Mouse (Mus musculus): ENCODE measurements at regions not wholly inside any gene's neighbourhood (a gene's known extent, or its start where the extent isn't known, plus 50 kb on each side); places are given as distances from the start of the nearest gene placed in this dataset.
A peak's percentile ranks its signal among the peaks of the same experiment; 100 is the strongest.

DNA sequence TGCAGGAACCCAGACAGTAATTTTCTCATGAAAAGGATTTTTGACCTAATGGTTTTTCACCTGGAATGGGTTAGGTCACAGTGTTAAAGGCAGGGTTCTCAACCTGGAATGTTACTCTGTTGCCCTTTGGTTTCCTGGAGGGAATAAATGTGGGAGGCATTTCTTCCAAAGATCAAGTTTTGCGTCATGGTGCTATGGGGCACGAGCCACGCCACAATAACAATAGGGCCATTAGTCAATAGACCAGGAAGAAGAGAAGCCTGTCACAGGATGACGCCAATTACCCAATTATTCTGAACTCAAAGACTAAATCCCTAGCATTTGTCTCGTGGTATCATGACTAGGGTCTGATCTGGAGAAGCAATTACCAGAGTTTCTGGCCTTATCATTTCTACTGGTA is 94.3 kb upstream of the Hnrnpa3 start:
- ChIA-PET CTCF (no interaction called here), POLR2A (no interaction called here)

DNA sequence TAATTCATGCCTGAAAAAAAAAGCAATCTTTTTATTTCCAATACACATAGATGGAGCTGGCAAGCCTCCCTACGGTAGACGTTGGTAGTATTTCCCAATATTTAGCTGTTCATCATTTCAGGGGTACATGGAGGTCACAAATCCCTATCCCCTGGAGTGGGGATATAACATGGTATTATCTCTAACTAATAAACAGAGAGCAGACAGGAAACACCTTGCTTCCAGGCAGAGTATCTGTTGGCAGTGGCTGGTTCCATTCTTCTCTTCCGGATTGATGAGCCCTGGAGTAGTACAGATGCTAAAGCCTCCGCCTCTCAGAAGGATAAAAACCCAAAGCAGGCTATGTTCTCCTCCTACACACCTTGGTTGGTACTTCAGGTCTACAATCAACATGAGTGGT is 91.9 kb upstream of the Hnrnpa3 start:
- peaks cover 21% of the 10 kb centered on the region for H3K27me3 ChIP-seq
- ChIA-PET POLR2A (no interaction called here), CTCF (no interaction called here)
- ATAC-seq (no peak), DNase-seq (ENCODE audit: low read depth, low spot score) (no peak)
- in situ Hi-C loops (cut with MboI; ENCODE audit: low pct_unique_long_range_greater_than_20kb), result no loop called here
- TF ChIP-seq CTCF (IDR thresholded peaks at IDR 0.05), result no peak

More for the DNA sequence above, 94.3 kb upstream of the Hnrnpa3 start:
- H3K27me3 ChIP-seq, result peaks cover 27% of the 10 kb centered on the region
- in situ Hi-C loops (cut with MboI; ENCODE audit: low pct_unique_long_range_greater_than_20kb), result no loop called here
- DNase-seq (ENCODE audit: low read depth, low spot score), result no peak
- no peak for ATAC-seq
- no peak for TF ChIP-seq CTCF (IDR thresholded peaks at IDR 0.05)

- POLR2A ChIA-PET, result no interaction called here
- in situ Hi-C loops (cut with MboI; ENCODE audit: low pct_unique_long_range_greater_than_20kb), result no loop called here
- no peak for TF ChIP-seq CTCF (IDR thresholded peaks at IDR 0.05)
- ATAC-seq (no peak), DNase-seq (ENCODE audit: low read depth, low spot score) (no peak)
- CTCF ChIA-PET, result no interaction called here
- peaks cover 27% of the 10 kb centered on the region for H3K27me3 ChIP-seq
These were observed 89.3 kb upstream of the Hnrnpa3 start for GRCm38 (mm10) chr2:75569756-75570155.

- in situ Hi-C loops (cut with MboI; ENCODE audit: low pct_unique_long_range_greater_than_20kb), result no loop called here
- no peak for TF ChIP-seq CTCF (IDR thresholded peaks at IDR 0.05)
- ChIA-PET POLR2A (no interaction called here), CTCF (no interaction called here)
- ATAC-seq (no peak), DNase-seq (ENCODE audit: low read depth, low spot score) (no peak)
- peaks cover 22% of the 10 kb centered on the region for H3K27me3 ChIP-seq
These were observed 88.8 kb upstream of the Hnrnpa3 start for GRCm38 (mm10) chr2:75570246-75570645.

DNA sequence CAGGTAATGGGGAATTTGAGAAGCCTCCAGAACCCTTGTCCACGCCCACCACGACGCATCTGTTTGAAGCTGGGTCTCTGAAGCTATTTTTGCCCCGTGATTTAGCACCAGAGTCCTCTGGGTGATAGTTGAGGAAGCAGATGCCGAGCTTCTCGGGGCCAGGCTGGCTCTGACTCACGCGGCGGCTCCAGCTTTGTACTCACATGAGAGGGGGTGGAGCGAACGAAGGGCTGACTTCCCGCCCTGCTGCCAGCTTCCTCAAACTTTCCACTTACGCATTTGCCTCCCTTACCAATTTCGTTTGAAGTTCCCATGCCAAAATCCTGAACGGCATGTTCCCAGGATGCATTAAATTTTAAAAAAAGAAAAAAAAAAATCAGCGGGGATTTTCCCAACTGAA is 74.1 kb upstream of the Hnrnpa3 start:
- ChIA-PET CTCF (interaction anchor here (1.3 to 1.6 kb wide), 2 partner anchors 9 to 434 kb away, joined by 4 to 6 read pairs; no protein-coding TSS in a partner anchor), POLR2A (no interaction called here)
- in situ Hi-C loops (cut with MboI; ENCODE audit: low pct_unique_long_range_greater_than_20kb), result loop anchor here (5.0 to 25.0 kb wide), 3 partner anchors 433 to 883 kb away; partner anchors contain the start of gene Hoxd8
- TF ChIP-seq CTCF (IDR thresholded peaks at IDR 0.05), result no peak
- DNase-seq (ENCODE audit: low read depth, low spot score), result peak; percentile 24
- H3K27me3 ChIP-seq, result peaks cover 43% of the 10 kb centered on the region
- no peak for ATAC-seq

DNA sequence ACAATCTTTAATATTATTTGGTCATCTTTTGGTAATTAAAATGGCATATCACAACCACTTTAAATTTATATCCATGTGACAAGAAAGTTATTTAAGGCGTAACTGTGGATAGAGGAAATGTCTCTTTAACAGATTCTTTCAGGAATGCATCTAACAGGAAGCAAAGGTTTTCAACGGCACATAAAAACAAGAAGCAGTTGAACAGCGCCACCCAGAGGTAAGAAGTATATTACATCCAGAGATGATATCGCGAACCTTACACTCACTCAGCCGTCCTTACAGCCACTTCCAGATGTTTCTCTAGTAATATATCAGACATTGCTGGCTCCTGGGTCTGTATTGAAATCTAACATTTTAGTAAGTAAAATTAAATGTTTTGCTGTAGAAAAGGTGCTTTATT is 70.5 kb upstream of the Hnrnpa3 start:
- TF ChIP-seq CTCF (IDR thresholded peaks at IDR 0.05), result peak; percentile 74
- H3K27me3 ChIP-seq, result peaks cover 30% of the 10 kb centered on the region
- peak; percentile 39 for DNase-seq (ENCODE audit: low read depth, low spot score)
- ATAC-seq, result peak; percentile 47
- ChIA-PET POLR2A (no interaction called here), CTCF (no interaction called here)
- in situ Hi-C loops (cut with MboI; ENCODE audit: low pct_unique_long_range_greater_than_20kb), result loop anchor here (5.0 to 25.0 kb wide), 2 partner anchors 626 to 886 kb away; partner anchors contain the start of gene Hoxd8

GRCm38 (mm10) chr2:75589452-75589851 is 69.6 kb upstream of the Hnrnpa3 start:
- DNase-seq (ENCODE audit: low read depth, low spot score), result no peak
- ATAC-seq, result no peak
- POLR2A ChIA-PET, result no interaction called here
- TF ChIP-seq CTCF (IDR thresholded peaks at IDR 0.05), result no peak
- CTCF ChIA-PET, result interaction anchor here (0.9 to 1.2 kb wide), 2 partner anchors 13 to 439 kb away, joined by 3 to 5 read pairs; no protein-coding TSS in a partner anchor
- peaks cover 23% of the 10 kb centered on the region for H3K27me3 ChIP-seq
- in situ Hi-C loops (cut with MboI; ENCODE audit: low pct_unique_long_range_greater_than_20kb), result loop anchor here (5.0 to 25.0 kb wide), 2 partner anchors 627 to 887 kb away; partner anchors contain the start of gene Hoxd8

DNA sequence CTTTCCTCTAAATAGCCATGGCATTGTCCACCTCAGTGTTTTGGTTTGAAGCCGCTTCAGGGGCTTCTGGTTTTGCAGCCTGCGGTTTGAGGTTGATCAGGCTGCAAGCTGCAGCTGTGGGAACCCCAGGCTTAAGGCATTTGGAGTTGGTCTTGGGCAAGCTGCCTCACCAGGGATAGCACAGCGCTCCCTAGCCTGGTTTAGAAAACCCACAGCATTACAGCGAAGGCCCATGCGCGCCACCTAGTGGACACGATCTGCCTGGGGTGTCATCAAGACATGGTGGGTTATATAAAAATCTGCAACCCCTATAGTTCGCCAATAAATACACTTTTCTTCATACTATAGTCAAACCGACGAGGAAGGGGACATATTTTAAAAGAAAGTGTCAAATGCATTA is 68.9 kb upstream of the Hnrnpa3 start:
- ATAC-seq (peak; percentile 65), DNase-seq (ENCODE audit: low read depth, low spot score) (no peak)
- POLR2A ChIA-PET, result no interaction called here
- H3K27me3 ChIP-seq, result peaks cover 19% of the 10 kb centered on the region
- in situ Hi-C loops (cut with MboI; ENCODE audit: low pct_unique_long_range_greater_than_20kb), result loop anchor here (25.0 kb wide), 1 partner anchor 628 kb away; no protein-coding TSS in a partner anchor
- CTCF ChIA-PET, result interaction anchor here (0.8 to 1.2 kb wide), 3 partner anchors 12 to 455 kb away, joined by 3 read pairs; no protein-coding TSS in a partner anchor
- TF ChIP-seq CTCF (IDR thresholded peaks at IDR 0.05), result peak; percentile 96

- ATAC-seq, result no peak
- no peak for DNase-seq (ENCODE audit: low read depth, low spot score)
- CTCF ChIA-PET, result interaction anchor here (0.9 to 1.2 kb wide), 2 partner anchors 9 to 186 kb away, joined by 3 to 4 read pairs; no protein-coding TSS in a partner anchor
- in situ Hi-C loops (cut with MboI; ENCODE audit: low pct_unique_long_range_greater_than_20kb), result loop anchor here (5.0 to 10.0 kb wide), 3 partner anchors 182 to 472 kb away; no protein-coding TSS in a partner anchor
- no peak for TF ChIP-seq CTCF (IDR thresholded peaks at IDR 0.05)
- H3K27me3 ChIP-seq, result peaks cover 14% of the 10 kb centered on the region
- POLR2A ChIA-PET, result no interaction called here
These were observed 58.5 kb upstream of the Hnrnpa3 start for GRCm38 (mm10) chr2:75600511-75600910.

GRCm38 (mm10) chr2:75603175-75603871 is 55.7 kb upstream of the Hnrnpa3 start:
- ChIA-PET POLR2A (no interaction called here), CTCF (interaction anchor here (1.0 to 1.3 kb wide), 3 partner anchors 17 to 277 kb away, joined by 4 to 6 read pairs (median 4); no protein-coding TSS in a partner anchor)
- DNase-seq (ENCODE audit: low read depth, low spot score), result no peak
- TF ChIP-seq CTCF (IDR thresholded peaks at IDR 0.05), result peak; percentile 57
- in situ Hi-C loops (cut with MboI; ENCODE audit: low pct_unique_long_range_greater_than_20kb), result loop anchor here (5.0 to 10.0 kb wide), 3 partner anchors 179 to 469 kb away; no protein-coding TSS in a partner anchor
- H3K27me3 ChIP-seq, result peaks cover 14% of the 10 kb centered on the region
- no peak for ATAC-seq

DNA sequence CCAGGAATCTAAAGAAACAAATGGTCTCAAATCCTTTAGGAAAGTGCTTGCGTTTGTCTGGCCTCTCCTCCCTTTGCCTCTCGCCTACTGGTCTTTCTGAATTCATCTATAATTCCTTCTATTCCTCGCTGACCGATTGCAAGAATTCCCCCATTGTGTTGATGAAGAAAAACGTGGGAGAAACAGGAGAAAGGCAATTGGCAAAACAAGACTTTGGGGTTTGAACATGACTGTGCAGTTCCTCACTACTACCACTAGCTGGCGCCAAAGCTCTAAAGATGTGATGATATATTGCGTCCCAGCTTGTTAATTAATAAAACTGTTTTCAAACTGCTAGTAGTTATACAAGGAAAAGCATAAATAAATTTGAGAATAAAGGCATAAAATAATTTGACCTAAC is 53.4 kb upstream of the Hnrnpa3 start:
- no peak for DNase-seq (ENCODE audit: low read depth, low spot score)
- ChIA-PET CTCF (interaction anchor here (1.3 to 2.1 kb wide), 4 partner anchors 13 to 241 kb away, joined by 3 to 7 read pairs (median 4); no protein-coding TSS in a partner anchor), POLR2A (interaction anchor here (0.6 to 0.7 kb wide), 2 partner anchors 22 to 73 kb away, joined by 3 to 4 read pairs; no protein-coding TSS in a partner anchor)
- in situ Hi-C loops (cut with MboI; ENCODE audit: low pct_unique_long_range_greater_than_20kb), result loop anchor here (10.0 kb wide), 1 partner anchor 249 kb away; no protein-coding TSS in a partner anchor
- peaks cover 5% of the 10 kb centered on the region for H3K27me3 ChIP-seq
- no peak for ATAC-seq
- peak; percentile 94 for TF ChIP-seq CTCF (IDR thresholded peaks at IDR 0.05)
